Mouse (Mus musculus) embryo, embryonic 11 days (tissue): Measurements from ENCODE around the gene Gm3415.
"Not testable (repeated sequence)": the region's sequence is repeated elsewhere in the genome, so short reads cannot be mapped to it uniquely, and the experiment has no call there.

Source experiments
- DNase-seq: peaks from one replicate; pipeline ENCODE4 v3.0.0-alpha.2; 2015

The Gm3415 gene

GRCm38 (mm10) chr5:146555836-146556235 lies at the start of gene Gm3415:
Gene Gm3415 (plus strand): TSS chr5:146556136.
- not testable (repeated sequence) for DNase-seq

- DNase-seq = not testable (repeated sequence)
These were observed 42.1 kb upstream of the Gm3415 start, which contains the start of gene Gm3402 for GRCm38 (mm10) chr5:146513823-146514222. Gene Gm3402 (plus strand): TSS chr5:146514123.

GRCm38 (mm10) chr5:146525501-146525900 lies 30.4 kb upstream of the Gm3415 start, which contains the start of gene Gm3404:
Gene Gm3404 (plus strand): TSS chr5:146525801.
- DNase-seq = not testable (repeated sequence)

- DNase-seq = not testable (repeated sequence)
These were observed 18.6 kb upstream of the Gm3415 start, which contains the start of gene Gm3409 for GRCm38 (mm10) chr5:146537347-146537746. Gene Gm3409 (plus strand): TSS chr5:146537647.

GRCm38 (mm10) chr5:146564259-146564658 lies 8.3 kb downstream of the Gm3415 start:
- DNase-seq = no peak

- peak; percentile 51 for DNase-seq
These were observed 11.1 kb downstream of the Gm3415 start for GRCm38 (mm10) chr5:146567054-146567453.

- not testable (repeated sequence) for DNase-seq
These were observed 14.2 kb downstream of the Gm3415 start for GRCm38 (mm10) chr5:146570179-146570578.

- DNase-seq = not testable (repeated sequence)
These were observed 16.1 kb downstream of the Gm3415 start for GRCm38 (mm10) chr5:146571830-146572734.

GRCm38 (mm10) chr5:146572735-146573042 lies 16.8 kb downstream of the Gm3415 start:
- DNase-seq = not testable (repeated sequence)

GRCm38 (mm10) chr5:146576668-146577067 lies 20.7 kb downstream of the Gm3415 start:
- DNase-seq = no peak

- DNase-seq = peak; percentile 23
These were observed 28.2 kb downstream of the Gm3415 start for GRCm38 (mm10) chr5:146584156-146584477.

GRCm38 (mm10) chr5:146584478-146585306 lies 28.8 kb downstream of the Gm3415 start, which contains the start of gene Gpr12:
Gene Gpr12 (minus strand): TSS chr5:146585239.
- DNase-seq = peak; percentile 67

- DNase-seq = no peak
These were observed 29.3 kb downstream of the Gm3415 start for GRCm38 (mm10) chr5:146585307-146585651.

- no peak for DNase-seq
These were observed 30.6 kb downstream of the Gm3415 start for GRCm38 (mm10) chr5:146586357-146587070.

- DNase-seq = no peak
These were observed 35.1 kb downstream of the Gm3415 start for GRCm38 (mm10) chr5:146590987-146591386.

- no peak for DNase-seq
These were observed 35.7 kb downstream of the Gm3415 start for GRCm38 (mm10) chr5:146591636-146592035.

GRCm38 (mm10) chr5:146592580-146592979 lies 36.6 kb downstream of the Gm3415 start:
- peak; percentile 71 for DNase-seq

GRCm38 (mm10) chr5:146596612-146597502 lies 40.9 kb downstream of the Gm3415 start:
- DNase-seq = no peak

- no peak for DNase-seq
These were observed 41.6 kb downstream of the Gm3415 start for GRCm38 (mm10) chr5:146597503-146597874.

GRCm38 (mm10) chr5:146598215-146599119 lies 42.5 kb downstream of the Gm3415 start:
- DNase-seq = no peak

GRCm38 (mm10) chr5:146599216-146599615 lies 43.3 kb downstream of the Gm3415 start:
- not testable (repeated sequence) for DNase-seq
